Mouse (Mus musculus) spleen, adult 12 weeks (tissue): ENCODE measurements around the gene Kcnip3.
A peak's percentile ranks its signal among the peaks of the same experiment; 100 is the strongest.

Source experiments
- DNase-seq: peaks from one replicate; pipeline ENCODE4 v3.0.0; 2022; ENCODE audit warnings: low spot score

Gene Kcnip3

DNA sequence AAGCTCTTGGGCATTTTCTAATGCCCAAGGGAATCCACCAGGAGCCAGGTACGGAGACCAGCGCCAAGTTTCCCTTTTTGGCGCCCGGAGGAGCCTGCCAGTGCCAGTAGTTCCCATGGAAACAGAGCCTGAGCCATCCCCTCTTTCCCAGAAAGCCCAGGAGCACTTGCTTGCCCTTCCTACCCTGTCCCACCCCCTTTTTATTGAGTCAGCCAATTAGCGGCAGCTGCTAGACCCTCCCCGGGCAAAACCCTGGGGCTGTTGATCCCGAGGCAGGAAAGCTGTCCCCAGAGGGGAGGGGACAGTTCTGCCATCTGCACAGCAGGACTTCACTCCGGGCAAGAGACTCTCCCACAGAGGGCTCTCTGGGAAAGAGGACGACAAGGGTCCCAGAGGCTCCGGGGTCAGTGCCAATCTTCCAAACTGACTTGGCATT lies at the start of gene Kcnip3:
TSS of gene Kcnip3 (minus strand) at position 89 of the 436 bp plus-strand sequence.
- no peak for DNase-seq

DNA sequence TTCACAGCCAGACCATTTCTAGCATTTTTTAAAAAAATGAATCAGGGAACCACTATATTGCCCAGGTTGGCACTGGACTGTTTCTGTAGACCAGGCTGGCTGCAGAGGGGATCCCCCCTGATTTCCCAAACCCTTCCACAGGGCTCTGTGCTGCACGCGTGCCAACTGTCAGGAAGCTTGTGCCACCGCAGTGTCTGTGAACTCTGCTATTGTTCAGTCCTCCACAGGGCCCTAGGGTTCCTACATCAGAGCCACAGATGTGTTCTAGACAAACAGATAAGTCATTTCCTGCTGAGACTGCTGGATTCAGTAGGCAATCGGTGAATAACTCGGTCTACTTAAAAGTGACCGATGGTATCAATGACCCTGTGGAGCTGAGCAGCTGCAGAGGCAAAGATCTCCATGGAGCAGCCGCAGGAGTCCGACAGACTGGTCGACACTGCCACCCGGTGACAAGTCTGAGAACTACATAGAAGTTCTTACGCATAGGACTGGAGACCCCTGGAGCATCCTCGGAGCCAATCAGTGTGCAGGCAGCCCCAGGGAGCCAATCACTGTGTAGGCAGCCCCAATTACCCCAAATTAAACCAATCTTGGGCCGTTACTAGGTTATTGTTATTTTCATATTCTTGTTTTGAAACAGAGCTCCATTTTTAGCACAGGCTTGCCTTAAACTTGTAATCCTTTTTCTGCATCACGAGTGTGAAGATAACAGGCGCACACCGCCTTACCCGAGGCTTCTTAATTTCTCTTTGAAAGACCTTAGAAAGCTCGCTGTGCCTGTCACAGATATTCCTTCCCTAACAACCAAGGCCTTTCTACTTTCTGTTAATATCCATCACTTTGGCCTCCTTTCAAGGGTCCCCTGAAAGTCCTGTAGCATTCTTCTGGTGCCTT lies 37.4 kb upstream of the Kcnip3 start:
- peak; percentile 9 for DNase-seq

GRCm38 (mm10) chr2:127551078-127551477 lies 29.2 kb upstream of the Kcnip3 start:
- no peak for DNase-seq

- no peak for DNase-seq
These were observed 28.6 kb upstream of the Kcnip3 start for GRCm38 (mm10) chr2:127550446-127550845.

- DNase-seq = no peak
These were observed 27.8 kb upstream of the Kcnip3 start for GRCm38 (mm10) chr2:127549711-127550110.

- no peak for DNase-seq
These were observed 26.6 kb upstream of the Kcnip3 start for GRCm38 (mm10) chr2:127548342-127549074.

DNA sequence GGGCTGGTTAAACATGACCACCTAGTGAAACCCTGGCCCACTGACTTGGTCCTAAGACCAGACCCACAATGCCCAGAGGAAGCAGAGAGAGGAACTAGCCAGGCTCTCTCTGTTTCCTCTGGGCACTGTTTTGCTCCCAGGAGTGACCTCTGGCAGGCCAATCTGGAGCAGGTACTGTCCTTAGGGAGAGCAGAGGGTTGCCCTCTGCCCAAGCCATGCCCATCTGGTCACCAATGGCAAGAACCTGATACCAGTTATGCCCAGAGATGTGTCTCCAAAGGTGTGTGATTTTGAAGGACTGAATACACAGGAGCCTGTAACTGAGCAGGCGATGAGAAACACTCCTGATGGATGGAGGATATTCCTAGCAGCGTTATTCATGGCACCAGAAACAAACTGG lies 19.8 kb upstream of the Kcnip3 start:
- no peak for DNase-seq

DNA sequence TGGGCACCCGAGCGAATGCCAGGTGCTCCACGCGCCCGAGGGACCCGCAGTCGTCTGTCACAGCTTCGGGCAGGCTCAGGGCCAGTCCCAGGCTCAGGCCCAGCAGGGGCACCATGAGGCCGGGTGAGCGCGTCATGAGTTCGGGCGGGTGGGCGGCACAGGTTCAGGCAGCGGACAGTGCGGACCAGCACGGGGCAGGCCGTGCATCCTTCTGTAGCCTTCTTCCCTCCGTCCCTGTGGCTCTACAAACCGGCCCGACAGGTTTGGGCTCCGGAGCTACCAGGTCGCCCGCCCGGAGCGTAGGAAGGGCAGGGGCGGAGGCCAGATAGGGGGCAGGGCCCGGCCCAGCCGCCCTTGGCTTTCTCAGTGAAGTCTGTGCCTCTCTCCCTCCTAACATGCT lies 19.3 kb upstream of the Kcnip3 start, which contains the start of gene Prom2:
TSS of gene Prom2 (minus strand) at position 283 of the 400 bp plus-strand sequence.
- DNase-seq = no peak

DNA sequence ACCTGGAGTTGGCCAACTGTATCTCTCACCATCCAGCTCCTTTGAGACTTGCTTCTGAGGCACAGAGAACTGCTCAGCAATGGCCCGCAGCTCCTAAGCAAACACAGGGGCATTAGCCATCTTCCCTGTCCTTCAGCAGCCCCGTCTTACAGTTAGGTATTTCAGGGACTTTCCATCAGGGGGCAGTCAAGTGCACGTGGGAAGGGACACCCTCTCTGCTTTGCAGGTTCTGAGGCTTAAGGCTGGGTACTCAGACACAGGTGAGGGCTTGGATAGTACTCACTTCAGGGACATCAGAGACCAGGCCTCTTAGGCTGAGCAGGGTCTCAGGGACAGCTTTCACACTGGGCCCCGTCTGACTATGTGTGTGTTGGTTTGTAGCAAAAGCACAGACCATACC lies 17.6 kb upstream of the Kcnip3 start:
- DNase-seq = no peak

GRCm38 (mm10) chr2:127537548-127537947 lies 15.7 kb upstream of the Kcnip3 start:
- DNase-seq = no peak

GRCm38 (mm10) chr2:127535363-127535762 lies 13.5 kb upstream of the Kcnip3 start:
- DNase-seq = no peak

DNA sequence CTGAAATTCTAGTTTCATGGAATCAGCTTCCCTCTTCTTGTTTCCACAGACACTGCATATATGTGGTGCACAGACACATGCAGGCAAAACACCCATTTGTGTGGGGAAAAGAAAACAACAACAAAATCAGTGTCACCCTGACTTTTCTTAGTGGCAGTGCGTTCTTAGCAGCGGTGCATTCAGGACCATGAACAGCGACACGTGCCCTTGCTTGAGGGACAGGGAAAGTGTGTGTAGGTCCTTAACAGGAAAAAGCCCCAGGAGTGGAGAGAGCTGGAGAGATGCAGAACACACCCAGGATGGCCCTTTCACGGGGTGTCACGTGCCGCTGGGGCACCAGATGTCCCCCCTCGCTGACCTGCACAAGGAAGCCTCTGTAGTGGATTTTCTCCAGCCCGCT lies 10.5 kb upstream of the Kcnip3 start:
- no peak for DNase-seq

GRCm38 (mm10) chr2:127531592-127531991 lies 9.7 kb upstream of the Kcnip3 start:
- no peak for DNase-seq

DNA sequence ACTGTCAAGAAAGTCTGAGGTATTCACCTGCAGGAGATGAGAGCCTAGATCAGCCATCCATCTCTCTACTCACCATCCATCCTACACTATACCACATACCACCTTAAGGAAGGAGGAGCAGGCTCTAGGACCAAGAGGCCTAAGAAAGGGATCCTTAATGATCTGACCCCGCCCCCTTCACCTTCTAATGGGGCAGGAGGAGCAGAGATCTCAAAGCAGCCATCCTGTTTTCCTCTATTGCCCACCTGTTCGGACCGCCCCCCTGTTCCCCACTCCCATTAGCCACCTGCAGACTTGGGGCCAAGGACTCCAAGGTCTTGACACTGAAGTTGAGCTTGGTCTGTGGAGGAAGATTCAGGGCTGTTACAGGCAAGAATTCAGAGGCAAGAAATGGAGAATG lies 8.5 kb upstream of the Kcnip3 start:
- no peak for DNase-seq

DNA sequence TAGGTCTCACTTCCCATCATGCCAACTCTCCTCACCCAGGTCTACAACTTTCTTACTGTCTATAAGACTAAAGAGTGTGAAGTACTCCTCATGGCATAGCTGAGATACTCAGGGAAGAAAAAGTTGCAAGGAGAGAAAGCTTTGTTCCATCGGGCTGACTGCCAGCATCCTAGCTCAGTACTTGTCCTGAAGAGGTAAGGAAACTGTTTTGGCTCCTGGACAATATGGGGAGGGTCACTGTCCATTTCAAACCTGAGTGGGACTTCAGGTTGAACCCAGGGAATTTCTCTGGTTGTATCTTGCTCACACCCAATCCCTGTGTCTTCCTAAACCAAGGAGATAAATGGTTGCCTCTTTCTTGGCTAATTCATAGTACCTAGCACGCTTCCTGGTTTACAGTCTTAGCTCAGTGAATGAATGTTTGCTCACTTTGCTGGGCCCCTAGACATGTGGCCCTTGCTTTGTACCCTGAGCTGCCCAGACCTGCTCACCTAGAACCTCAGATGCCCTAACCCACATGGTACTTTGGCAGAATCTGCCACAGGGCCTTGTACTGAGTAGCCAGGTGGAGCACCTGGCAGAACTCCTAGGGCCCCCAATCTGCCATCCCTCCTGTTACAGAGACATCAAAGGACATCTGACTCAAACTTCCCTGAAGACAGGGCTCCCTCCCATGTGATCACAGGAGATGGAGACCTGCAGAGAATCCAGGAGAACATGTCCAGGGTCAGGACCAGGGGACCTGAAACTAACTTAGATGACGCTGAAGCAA lies 3.3 kb upstream of the Kcnip3 start:
- DNase-seq = no peak

DNA sequence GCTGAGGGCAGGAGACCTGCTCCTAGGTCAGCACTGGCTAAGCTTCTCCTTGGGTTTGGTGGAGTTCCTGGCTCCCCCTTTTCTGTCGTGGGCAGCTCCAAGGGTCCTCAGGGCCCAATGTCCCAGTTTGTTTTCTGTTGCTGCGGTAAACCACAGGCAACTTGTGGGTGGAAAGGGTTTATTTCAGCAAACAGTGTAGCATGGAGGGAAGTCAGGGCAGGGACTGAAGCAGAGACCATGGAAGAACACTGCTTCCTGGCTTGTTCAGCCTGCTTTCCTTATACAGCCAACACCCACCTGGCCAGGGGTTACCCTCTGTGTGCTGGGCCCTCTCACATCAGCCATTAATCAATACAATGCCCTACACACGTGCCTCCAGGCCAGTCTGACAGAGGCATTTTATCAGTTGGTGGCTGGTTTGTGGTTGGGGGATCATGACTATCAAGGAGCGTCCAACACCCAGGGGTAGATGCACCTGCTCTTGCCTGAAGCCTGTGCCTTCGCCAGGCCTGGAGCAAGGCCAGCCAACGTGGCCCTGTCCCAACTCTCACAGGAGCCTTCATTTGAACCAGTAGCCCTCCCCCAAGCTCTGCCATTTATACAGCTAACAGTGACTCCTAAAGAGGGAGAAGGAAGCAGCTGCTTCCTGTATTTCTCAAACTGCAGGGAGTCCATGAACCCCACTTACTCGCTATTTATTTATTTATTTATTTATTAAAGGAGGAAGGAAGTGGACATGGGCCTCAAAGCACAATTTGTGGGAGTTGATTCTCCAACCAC lies 2.2 kb upstream of the Kcnip3 start:
- no peak for DNase-seq

GRCm38 (mm10) chr2:127521172-127522005 lies 505 bp downstream of the Kcnip3 start:
- DNase-seq = no peak

GRCm38 (mm10) chr2:127520123-127520522 lies 1.8 kb downstream of the Kcnip3 start:
- no peak for DNase-seq

GRCm38 (mm10) chr2:127519308-127519707 lies 2.6 kb downstream of the Kcnip3 start:
- DNase-seq = no peak

- DNase-seq = no peak
These were observed 3.1 kb downstream of the Kcnip3 start for GRCm38 (mm10) chr2:127518831-127519230.

GRCm38 (mm10) chr2:127518273-127518672 lies 3.6 kb downstream of the Kcnip3 start:
- no peak for DNase-seq
